Mouse (Mus musculus) bone marrow, adult 2 months (tissue): ENCODE data around the gene Lsamp. TPM values are rescaled to one million over a fixed set of nuclear protein-coding genes. Genes with fewer than 3 reads are reported as not detected.

Experiments used
- H3K27ac ChIP-seq: fragments of 200-500 bp; 2 replicates; pipeline ENCODE4 v1.5.1; 2012; ENCODE audit warnings: low read depth, mild to moderate bottlenecking, control low read depth, inconsistent platforms, low read length; ENCODE audit not compliant: control insufficient read depth, poor library complexity, insufficient read depth
- H3K4me1 ChIP-seq: fragments of 200-500 bp; 2 replicates; pipeline ENCODE4 v1.6.1; 2011; ENCODE audit warnings: low read length; ENCODE audit not compliant: control insufficient read depth, insufficient read depth
- H3K4me3 ChIP-seq: fragments of 200-500 bp; replicated peaks from 2 replicates; pipeline ENCODE3; 2011; ENCODE audit warnings: mild to moderate bottlenecking, low read depth, low read length, control low read depth; ENCODE audit not compliant: control insufficient read depth
- CTCF ChIP-seq: fragments of 200-500 bp; IDR thresholded peaks from 2 replicates; pipeline ENCODE4 v1.5.1; 2011; ENCODE audit warnings: low read length, control low read depth; ENCODE audit not compliant: control insufficient read depth, insufficient read depth
- POLR2A ChIP-seq: fragments of 200-500 bp; IDR thresholded peaks from 2 replicates; pipeline ENCODE4 v1.6.1; 2011; ENCODE audit warnings: low read depth, mild to moderate bottlenecking, control low read depth, low read length, borderline replicate concordance; ENCODE audit not compliant: control insufficient read depth
- WGBS: fragments of 180-500 bp; shearing (Covaris S2); methylation state at CpG from one replicate; pipeline ENCODE4 v1.1.7; 2018; 5-methylcytosine and 5-hydroxymethylcytosine counted together
- polyA plus RNA-seq: library from polyadenylated mRNA; stranded (reverse); fragments of >200 nt; gene quantifications from 2 replicates; pipeline ENCODE4 v1.2.4, GENCODE M21; 2011; ENCODE audit warnings: low replicate concordance; ENCODE audit not compliant: missing spikeins, insufficient read depth, insufficient read length

The Lsamp gene
- polyA plus RNA-seq, 1 experiment, result not detected

DNA sequence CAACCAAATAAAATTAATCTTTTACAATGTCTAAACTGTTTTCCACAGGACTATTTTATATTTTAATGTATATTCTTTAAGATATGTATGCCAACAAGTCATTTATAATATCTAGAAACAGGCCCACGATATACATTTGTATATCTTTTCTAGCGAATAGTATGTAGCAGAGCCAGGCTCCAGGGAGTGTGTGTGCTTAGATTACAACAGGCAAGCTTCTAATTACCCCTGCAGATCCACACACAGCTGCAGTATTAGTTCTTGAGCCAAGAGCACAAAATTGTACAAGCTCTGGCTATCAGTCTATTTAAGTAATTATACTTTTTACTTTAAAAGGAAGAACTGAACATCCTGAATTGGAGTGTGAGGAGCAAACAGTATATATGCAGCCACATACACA is 210.7 kb downstream of the Lsamp start:
- no peak overlapping the region for H3K27ac ChIP-seq
- no peak overlapping the region for H3K4me3 ChIP-seq
- H3K4me1 ChIP-seq, result no peaks in the 10 kb centered on the region
- 86% methylated on average over 2 of the region's 2 CpGs for WGBS
- TF ChIP-seq POLR2A (no peak), CTCF (no peak)

DNA sequence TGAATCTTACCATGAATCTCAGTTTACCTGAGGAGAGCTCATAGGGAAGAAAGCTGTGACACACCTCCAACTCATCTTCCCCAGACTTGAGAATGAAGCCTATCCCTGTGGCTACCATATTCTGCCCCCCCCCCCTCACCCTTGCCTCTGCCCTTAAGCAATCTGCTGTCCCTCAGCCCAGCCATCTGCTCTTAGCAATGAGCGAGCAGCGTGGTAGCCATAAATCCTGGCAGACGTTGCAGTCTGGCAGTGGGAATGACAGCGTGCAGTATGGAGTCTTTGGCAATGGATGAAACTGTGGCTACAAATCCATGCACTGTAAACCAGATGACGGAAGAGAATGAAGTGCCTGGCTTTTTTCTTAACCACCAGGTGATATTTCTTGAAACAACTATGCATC is 244.5 kb downstream of the Lsamp start:
- no peak for TF ChIP-seq POLR2A
- TF ChIP-seq CTCF, result no peak
- Histone ChIP-seq H3K4me1 (no peaks in the 10 kb centered on the region), H3K27ac (no peak overlapping the region), H3K4me3 (no peak overlapping the region)
- WGBS, result 72% methylated on average over 5 of the region's 5 CpGs

DNA sequence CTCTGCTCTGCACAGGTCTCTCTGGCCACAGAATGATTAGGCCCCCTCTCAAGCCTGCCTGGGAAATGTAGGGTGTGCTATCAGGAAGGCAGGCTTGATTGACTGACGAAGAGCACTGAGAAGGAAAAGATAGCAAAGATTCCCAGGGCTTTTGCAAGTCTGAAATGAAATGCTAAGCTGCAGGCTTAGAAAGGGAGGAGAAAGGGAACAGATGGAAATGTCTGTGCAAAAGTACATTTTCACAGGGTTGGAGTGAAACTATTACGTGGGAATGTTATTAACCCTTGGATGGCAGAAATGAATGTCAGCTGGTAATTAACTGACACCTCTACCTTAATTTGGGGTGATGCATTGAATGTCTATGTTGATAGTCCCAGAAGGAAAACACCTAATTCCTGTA is 248.9 kb downstream of the Lsamp start:
- no peak overlapping the region for H3K4me3 ChIP-seq
- TF ChIP-seq POLR2A (no peak), CTCF (no peak)
- WGBS, result 71% methylated on average over 2 of the region's 2 CpGs
- no peak overlapping the region for H3K27ac ChIP-seq
- no peaks in the 10 kb centered on the region for H3K4me1 ChIP-seq

DNA sequence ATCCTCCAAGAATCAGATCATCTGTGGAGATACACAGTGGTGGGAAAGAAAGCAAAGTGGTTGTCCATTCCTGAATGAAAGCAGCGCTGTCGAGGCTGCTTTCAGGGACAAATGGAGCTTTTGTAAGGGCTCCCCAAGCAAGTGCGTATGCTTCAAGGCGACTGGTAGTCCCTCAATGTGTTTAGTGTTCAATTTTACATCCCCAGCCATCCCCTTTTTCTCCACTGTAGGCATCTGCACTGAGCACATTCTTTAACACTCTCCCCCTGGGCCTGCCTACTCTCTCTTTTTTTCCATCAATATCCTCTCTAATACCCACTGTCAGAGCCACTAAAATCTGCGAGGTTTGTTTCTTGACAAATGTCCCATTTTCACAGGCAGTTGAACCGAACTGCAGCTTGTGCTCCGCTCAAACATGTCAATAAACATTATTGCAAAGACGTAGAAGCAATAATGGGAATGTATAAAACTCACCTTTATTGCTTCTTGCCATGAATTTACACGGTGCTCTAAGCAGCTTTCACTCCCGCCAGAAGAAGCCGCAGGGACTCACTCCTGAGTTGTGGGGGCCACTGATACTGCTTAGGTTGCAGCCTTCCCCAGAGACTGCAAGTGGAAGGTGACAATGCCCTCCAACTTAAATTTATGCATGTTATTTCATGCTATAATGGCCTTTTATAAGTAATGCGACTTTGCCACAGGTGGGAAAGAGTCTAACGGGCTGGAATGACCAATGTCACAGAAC is 250.2 kb downstream of the Lsamp start:
- 79% methylated on average over 13 of the region's 13 CpGs for WGBS
- H3K4me3 ChIP-seq, result no peak overlapping the region
- H3K4me1 ChIP-seq, result no peaks in the 10 kb centered on the region
- no peak for TF ChIP-seq POLR2A
- no peak for TF ChIP-seq CTCF
- no peak overlapping the region for H3K27ac ChIP-seq

DNA sequence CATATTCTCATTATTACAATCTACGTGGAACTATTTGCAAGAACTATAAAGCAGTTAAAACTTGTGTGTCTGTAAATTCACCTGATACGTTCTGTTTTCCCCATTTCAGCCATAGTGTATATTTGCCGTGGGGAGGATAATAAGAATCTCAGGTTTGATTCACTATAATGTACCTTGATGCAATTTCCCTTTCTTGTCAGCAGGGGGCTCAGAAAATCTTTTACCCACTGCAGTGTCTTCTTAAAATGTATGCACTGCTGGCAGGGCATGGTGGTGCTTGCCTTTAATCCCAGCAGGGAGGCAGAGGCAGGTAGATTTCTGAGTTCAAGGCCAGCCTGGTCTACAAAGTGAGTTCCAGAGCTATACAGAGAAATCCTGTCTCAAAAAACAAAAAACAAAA is 287.7 kb downstream of the Lsamp start:
- Histone ChIP-seq H3K4me3 (no peak overlapping the region), H3K4me1 (no peaks in the 10 kb centered on the region), H3K27ac (no peak overlapping the region)
- TF ChIP-seq CTCF (no peak), POLR2A (no peak)
- WGBS, result 70% methylated on average over 3 of the region's 3 CpGs

DNA sequence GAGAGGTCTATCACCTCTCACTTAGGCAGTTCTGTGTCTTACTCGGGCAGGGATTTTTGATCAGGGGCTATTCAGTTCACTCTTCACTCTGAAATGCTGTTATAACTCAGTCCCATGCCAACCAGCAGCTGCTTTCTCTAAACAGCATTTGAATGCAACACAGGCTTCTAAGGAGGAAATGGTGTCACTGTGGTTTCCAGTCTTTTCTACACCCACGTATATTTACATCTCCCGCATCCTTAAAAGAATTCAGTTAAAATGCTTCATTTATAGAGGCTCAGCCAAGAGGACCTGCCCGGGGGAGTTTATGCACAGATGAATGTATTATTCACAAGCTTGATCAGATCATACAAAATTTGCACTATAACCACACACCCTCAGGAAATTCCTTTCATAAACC is 306.0 kb downstream of the Lsamp start:
- 10% methylated on average over 4 of the region's 4 CpGs for WGBS
- Histone ChIP-seq H3K27ac (no peak overlapping the region), H3K4me1 (no peaks in the 10 kb centered on the region), H3K4me3 (no peak overlapping the region)
- TF ChIP-seq CTCF (no peak), POLR2A (no peak)

DNA sequence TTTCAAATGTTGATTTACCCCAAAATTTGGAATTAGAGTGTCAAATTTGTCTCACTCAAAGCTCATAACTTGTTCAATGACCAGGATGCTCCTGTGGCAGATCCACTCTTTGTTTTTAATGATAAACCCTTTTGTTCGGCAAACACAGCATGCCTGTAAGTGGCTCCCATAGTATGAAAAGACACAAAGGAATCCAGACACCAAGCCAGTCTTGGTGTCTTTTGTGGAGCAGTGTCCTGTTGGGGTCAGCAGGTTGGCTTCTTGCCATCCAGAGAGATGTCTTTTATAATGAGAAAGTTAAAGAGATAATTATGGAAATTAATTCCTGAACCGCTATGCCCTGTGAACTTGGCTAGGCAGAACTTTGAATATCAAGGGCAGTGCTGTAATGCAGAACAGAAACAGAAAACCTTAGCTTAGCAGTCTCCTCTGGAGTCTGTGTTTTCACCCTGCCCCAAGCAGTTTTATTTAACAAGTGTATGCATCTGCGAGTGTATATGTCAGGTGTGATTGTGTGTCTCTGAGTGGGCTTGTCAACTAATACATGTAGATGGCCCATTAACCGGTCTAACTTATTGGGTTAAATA is 310.2 kb downstream of the Lsamp start:
- Histone ChIP-seq H3K4me1 (no peaks in the 10 kb centered on the region), H3K27ac (no peak overlapping the region), H3K4me3 (no peak overlapping the region)
- TF ChIP-seq CTCF, result no peak
- TF ChIP-seq POLR2A, result no peak
- 84% methylated on average over 4 of the region's 4 CpGs for WGBS

DNA sequence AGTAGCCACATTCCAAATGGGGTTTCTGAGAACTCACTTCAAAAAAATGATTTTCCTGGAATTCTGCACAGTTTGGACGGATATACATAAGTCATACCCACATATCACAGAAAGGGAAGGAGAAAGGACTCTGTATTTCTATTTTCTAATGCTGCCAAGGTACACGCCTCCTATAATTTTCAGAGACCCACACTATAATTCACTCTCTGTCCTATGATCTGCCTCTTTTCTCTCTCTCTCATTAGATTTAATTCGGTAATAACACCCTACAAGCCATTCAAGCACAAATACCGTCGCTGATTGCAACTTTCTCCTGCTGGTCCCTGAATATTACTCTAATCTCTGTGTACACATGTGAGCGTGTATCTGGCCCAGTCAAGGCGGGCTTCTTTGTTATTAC is 311.1 kb downstream of the Lsamp start:
- Histone ChIP-seq H3K27ac (no peak overlapping the region), H3K4me3 (no peak overlapping the region), H3K4me1 (no peaks in the 10 kb centered on the region)
- 80% methylated on average over 7 of the region's 7 CpGs for whole genome bisulfite sequencing
- no peak for TF ChIP-seq CTCF
- TF ChIP-seq POLR2A, result no peak
